Mouse (Mus musculus): ENCODE data around the gene Ccdc187. TPM values are rescaled to one million over a fixed set of nuclear protein-coding genes. Genes with fewer than 3 reads are reported as not detected.

Ccdc187 gene
- polyA plus RNA-seq, 1 experiment from 2014 or later: 0.21 TPM

GRCm38 (mm10) chr2:26317991-26318672 lies 23.8 kb upstream of the Ccdc187 start:
- Histone ChIP-seq H3K4me1 (ENCODE audit: control insufficient read depth, insufficient read depth, low read length) (peaks cover 54% of the 10 kb centered on the region), H3K27me3 (ENCODE audit: control insufficient read depth, insufficient read depth, low read depth, low read length) (no peaks in the 10 kb centered on the region), H3K9me3 (replicated peaks; ENCODE audit: control insufficient read depth, low read length, poor library complexity, severe bottlenecking) (no peaks in the 10 kb centered on the region), H3K4me3 (ENCODE audit: low read depth, low read length) (no peak overlapping the region), H3K4me2 (ENCODE audit: low read length) (peak overlapping the region; percentile 73), H3K9ac (ENCODE audit: low read depth, low read length) (peak overlapping the region; percentile 99), H3K27ac (ENCODE audit: low read length) (no peak overlapping the region), H3K36me3 (ENCODE audit: control insufficient read depth, insufficient read depth, low read length) (no peaks in the 10 kb centered on the region; the same call in 1 of the 2 replicates)
- no peak for ATAC-seq
- WGBS: 86% methylated on average over 3 of the region's 3 CpGs

DNA sequence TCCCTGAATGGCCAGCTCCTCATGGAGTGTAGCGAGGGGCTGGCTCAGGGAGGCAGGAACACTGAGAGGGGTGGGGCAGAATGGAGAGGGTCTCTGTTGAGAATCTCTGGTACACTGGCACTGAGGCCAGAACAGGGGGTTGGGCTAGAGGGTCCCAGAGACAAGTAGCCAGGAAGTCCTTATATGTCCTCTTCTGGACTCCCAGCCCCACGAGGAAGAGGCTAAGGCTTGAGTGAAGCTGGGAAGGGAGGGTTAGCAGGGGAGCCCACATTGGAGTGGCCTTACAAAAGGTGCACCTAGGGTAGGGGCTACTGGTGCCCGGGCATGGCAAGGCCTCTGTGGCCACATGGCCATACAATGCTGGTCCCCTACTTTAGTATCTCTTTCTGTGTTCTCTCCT lies 23.0 kb upstream of the Ccdc187 start:
- WGBS: 73% methylated on average over 3 of the region's 3 CpGs
- Histone ChIP-seq H3K27me3 (ENCODE audit: control insufficient read depth, insufficient read depth, low read depth, low read length) (no peaks in the 10 kb centered on the region), H3K9me3 (replicated peaks; ENCODE audit: control insufficient read depth, low read length, poor library complexity, severe bottlenecking) (no peaks in the 10 kb centered on the region), H3K27ac (ENCODE audit: low read length) (no peak overlapping the region), H3K4me1 (ENCODE audit: control insufficient read depth, insufficient read depth, low read length) (peaks cover 54% of the 10 kb centered on the region), H3K36me3 (ENCODE audit: control insufficient read depth, insufficient read depth, low read length) (no peaks in the 10 kb centered on the region; the same call in 1 of the 2 replicates), H3K4me3 (ENCODE audit: low read depth, low read length) (peak overlapping the region; percentile 78), H3K9ac (ENCODE audit: low read depth, low read length) (peak overlapping the region; percentile 99), H3K4me2 (ENCODE audit: low read length) (peak overlapping the region; percentile 73)
- no peak for ATAC-seq

- WGBS: 45% methylated on average over 9 of the region's 9 CpGs
- Histone ChIP-seq H3K9ac (ENCODE audit: low read depth, low read length) (peak overlapping the region; percentile 99), H3K27me3 (ENCODE audit: control insufficient read depth, insufficient read depth, low read depth, low read length) (no peaks in the 10 kb centered on the region), H3K27ac (ENCODE audit: low read length) (peak overlapping the region; percentile 98), H3K4me3 (ENCODE audit: low read depth, low read length) (peak overlapping the region; percentile 78), H3K36me3 (ENCODE audit: control insufficient read depth, insufficient read depth, low read length) (no peaks in the 10 kb centered on the region; the same call in 1 of the 2 replicates), H3K4me1 (ENCODE audit: control insufficient read depth, insufficient read depth, low read length) (peaks cover 52% of the 10 kb centered on the region), H3K4me2 (ENCODE audit: low read length) (peak overlapping the region; percentile 73), H3K9me3 (replicated peaks; ENCODE audit: control insufficient read depth, low read length, poor library complexity, severe bottlenecking) (no peaks in the 10 kb centered on the region)
- 0 out of 2 replicates have a peak, but pooled peaks have one; percentile 1 for ATAC-seq
Measured at GRCm38 (mm10) chr2:26316576-26317246, 22.4 kb upstream of the Ccdc187 start.

DNA sequence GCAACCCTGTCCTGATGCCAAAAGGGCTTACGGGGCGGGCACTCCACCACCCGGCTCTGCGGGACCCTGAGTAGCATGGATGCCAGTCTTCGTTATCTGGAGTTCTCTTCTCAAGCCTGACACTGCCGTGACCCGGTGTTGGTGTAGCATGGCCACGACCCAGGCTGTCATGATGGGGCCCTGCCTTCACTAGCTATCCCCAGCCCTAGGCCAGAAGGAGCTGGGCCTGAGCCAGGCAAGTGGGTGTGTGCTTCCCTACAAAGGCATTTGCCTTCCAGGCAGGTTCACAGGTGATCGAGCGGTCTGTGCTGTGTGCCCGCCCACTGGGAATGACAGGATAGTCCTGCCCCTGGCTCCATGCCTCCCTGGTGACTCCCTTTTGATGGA lies 21.6 kb upstream of the Ccdc187 start:
- H3K36me3 ChIP-seq (ENCODE audit: control insufficient read depth, insufficient read depth, low read length): no peaks in the 10 kb centered on the region; the same call in 1 of the 2 replicates
- peak overlapping the region; percentile 78 for H3K4me3 ChIP-seq (ENCODE audit: low read depth, low read length)
- no peaks in the 10 kb centered on the region for H3K27me3 ChIP-seq (ENCODE audit: control insufficient read depth, insufficient read depth, low read depth, low read length)
- H3K9ac ChIP-seq (ENCODE audit: low read depth, low read length): peak overlapping the region; percentile 99
- WGBS: 0% methylated on average over 11 of the region's 11 CpGs
- peaks cover 48% of the 10 kb centered on the region for H3K4me1 ChIP-seq (ENCODE audit: control insufficient read depth, insufficient read depth, low read length)
- peak overlapping the region; percentile 98 for H3K27ac ChIP-seq (ENCODE audit: low read length)
- peak overlapping the region; percentile 73 for H3K4me2 ChIP-seq (ENCODE audit: low read length)
- no peaks in the 10 kb centered on the region for H3K9me3 ChIP-seq (replicated peaks; ENCODE audit: control insufficient read depth, low read length, poor library complexity, severe bottlenecking)
- ATAC-seq: peak; percentile 63

DNA sequence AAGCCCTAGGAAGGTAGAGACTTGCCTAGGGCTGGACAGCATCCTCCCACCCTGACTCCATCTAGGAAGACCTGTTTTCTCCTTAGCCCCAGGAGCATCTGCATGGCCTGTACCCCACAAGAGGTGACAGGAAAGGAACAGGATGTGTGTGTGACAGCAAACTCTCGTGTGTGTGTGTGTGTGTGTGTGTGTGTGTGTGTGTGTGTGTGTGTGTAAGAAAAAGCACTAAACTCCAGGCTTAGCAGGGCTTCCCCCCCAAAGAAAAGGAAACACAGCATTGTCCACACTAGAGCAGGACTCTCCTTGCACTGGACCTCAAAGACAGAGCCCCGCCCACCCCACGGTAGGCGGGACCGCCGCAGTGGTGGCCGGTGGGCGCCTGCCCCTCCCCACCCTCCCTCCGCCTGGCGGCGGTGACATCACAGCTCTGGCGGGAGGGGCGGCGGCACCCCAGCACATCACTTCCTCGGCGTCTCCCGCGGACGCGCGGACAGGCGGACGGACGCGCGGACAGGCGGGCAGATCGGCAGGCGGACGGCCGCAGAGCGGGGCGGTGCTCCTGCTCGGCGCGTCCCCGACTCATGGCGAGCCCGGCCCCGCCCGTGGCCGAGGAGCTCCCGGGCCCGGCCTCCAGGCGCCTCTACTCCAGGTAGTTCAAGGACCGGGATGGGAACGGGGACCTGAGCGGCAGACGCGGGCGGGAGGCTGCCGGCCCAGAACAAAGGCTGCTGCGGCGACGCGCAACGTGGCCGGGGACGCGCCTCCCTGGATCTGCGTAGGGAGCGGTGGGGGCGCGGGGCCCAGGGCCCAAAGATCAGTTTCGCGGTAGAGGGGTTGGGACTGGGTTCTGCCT lies 20.9 kb upstream of the Ccdc187 start, which contains the start of gene Gpsm1:
Gene Gpsm1, plus strand, starts transcription at position 444 of the 853 bp plus-strand sequence.
- Histone ChIP-seq H3K4me2 (ENCODE audit: low read length) (peak within 1 kb of the TSS; percentile 73), H3K27ac (ENCODE audit: low read length) (peak within 1 kb of the TSS; percentile 98), H3K4me3 (ENCODE audit: low read depth, low read length) (peak within 1 kb of the TSS; percentile 78), H3K27me3 (ENCODE audit: control insufficient read depth, insufficient read depth, low read depth, low read length) (no peaks in the 10 kb centered on the region), H3K9me3 (replicated peaks; ENCODE audit: control insufficient read depth, low read length, poor library complexity, severe bottlenecking) (no peaks in the 10 kb centered on the region), H3K36me3 (ENCODE audit: control insufficient read depth, insufficient read depth, low read length) (no peaks in the 10 kb centered on the region; the same call in 1 of the 2 replicates), H3K4me1 (ENCODE audit: control insufficient read depth, insufficient read depth, low read length) (peaks cover 42% of the 10 kb centered on the region), H3K9ac (ENCODE audit: low read depth, low read length) (peak within 1 kb of the TSS; percentile 99)
- ATAC-seq: peak; percentile 83
- under 1% methylated on average over 53 of the region's 66 CpGs for WGBS

DNA sequence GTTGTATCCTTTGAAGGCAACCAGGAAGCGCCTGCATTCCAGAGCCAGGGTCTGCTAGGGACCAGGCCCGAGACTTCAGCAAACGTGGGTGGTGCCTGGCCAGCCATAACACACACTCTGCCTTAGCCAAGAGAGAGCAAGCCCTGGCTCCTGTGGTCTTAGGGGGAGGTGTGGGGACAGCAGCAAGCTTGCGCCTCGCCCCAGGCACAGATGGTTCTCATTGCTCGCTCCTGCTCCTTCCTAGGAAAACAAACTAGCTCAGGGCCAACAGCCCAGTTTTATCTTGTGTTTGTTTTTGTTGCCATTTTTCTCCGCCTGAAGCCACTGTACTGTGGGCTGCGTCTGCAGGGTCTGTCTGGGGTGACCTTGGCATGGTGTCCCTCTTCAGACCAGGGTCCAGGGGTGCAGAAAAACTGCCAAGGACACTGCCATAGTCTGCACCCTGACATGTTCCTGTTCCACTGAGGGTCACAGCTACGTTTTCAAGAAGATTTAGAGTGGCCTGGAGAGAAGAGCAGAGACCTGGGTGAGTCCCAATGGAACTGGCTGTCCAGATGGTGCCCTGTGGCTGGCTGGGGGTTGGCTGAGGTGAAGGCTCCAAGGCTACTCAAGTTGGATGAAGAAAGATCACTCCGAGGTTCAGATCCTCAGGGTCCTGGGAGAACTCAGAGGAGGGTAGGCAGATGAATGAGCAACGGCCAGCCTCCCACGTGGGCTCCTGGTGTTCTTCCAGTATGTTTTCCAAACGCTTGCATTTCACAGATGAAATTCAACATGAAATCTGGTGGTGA lies 20.1 kb upstream of the Ccdc187 start:
- ATAC-seq: peak; percentile 1; the same call in 1 of the 2 replicates
- Histone ChIP-seq H3K27me3 (ENCODE audit: control insufficient read depth, insufficient read depth, low read depth, low read length) (no peaks in the 10 kb centered on the region), H3K36me3 (ENCODE audit: control insufficient read depth, insufficient read depth, low read length) (no peaks in the 10 kb centered on the region; the same call in 1 of the 2 replicates)

GRCm38 (mm10) chr2:26313394-26313793 lies 19.0 kb upstream of the Ccdc187 start:
- Histone ChIP-seq H3K27me3 (ENCODE audit: control insufficient read depth, insufficient read depth, low read depth, low read length) (no peaks in the 10 kb centered on the region), H3K9ac (ENCODE audit: low read depth, low read length) (no peak overlapping the region), H3K4me1 (ENCODE audit: control insufficient read depth, insufficient read depth, low read length) (peaks cover 23% of the 10 kb centered on the region), H3K4me3 (ENCODE audit: low read depth, low read length) (no peak overlapping the region), H3K36me3 (ENCODE audit: control insufficient read depth, insufficient read depth, low read length) (no peaks in the 10 kb centered on the region; the same call in 1 of the 2 replicates), H3K27ac (ENCODE audit: low read length) (no peak overlapping the region), H3K4me2 (ENCODE audit: low read length) (no peak overlapping the region), H3K9me3 (replicated peaks; ENCODE audit: control insufficient read depth, low read length, poor library complexity, severe bottlenecking) (no peaks in the 10 kb centered on the region)
- ATAC-seq: no peak
- WGBS: 82% methylated on average over 1 of the region's 1 CpGs

More for the DNA sequence above, 20.1 kb upstream of the Ccdc187 start:
- Histone ChIP-seq H3K9ac (ENCODE audit: low read depth, low read length) (peak overlapping the region; percentile 99), H3K4me3 (ENCODE audit: low read depth, low read length) (peak overlapping the region; percentile 78), H3K27ac (ENCODE audit: low read length) (peak overlapping the region; percentile 98), H3K9me3 (replicated peaks; ENCODE audit: control insufficient read depth, low read length, poor library complexity, severe bottlenecking) (no peaks in the 10 kb centered on the region), H3K4me2 (ENCODE audit: low read length) (peak overlapping the region; percentile 73), H3K4me1 (ENCODE audit: control insufficient read depth, insufficient read depth, low read length) (peaks cover 34% of the 10 kb centered on the region)
- WGBS: 65% methylated on average over 13 of the region's 13 CpGs

DNA sequence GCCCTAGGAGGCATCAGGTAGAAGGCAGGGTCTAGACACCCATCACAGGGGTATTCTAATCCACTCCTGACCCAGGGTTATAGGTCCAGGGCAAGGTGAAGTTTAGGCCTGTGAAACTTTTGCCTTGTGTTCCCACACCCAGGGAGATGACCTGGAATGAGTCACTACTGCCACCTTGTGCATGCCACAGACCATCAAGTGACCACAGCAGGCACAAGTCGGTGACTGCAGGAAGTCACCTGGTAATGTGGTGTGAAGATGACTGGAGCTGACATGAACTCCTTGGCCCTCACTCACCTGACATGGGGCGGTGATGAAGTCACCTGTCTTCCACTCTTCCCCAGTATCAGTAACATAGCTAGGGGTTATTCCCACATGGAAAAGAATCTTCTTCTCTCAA lies 18.5 kb upstream of the Ccdc187 start:
- H3K4me3 ChIP-seq (ENCODE audit: low read depth, low read length): no peak overlapping the region
- no peak overlapping the region for H3K9ac ChIP-seq (ENCODE audit: low read depth, low read length)
- 67% methylated on average over 2 of the region's 2 CpGs for WGBS
- H3K27me3 ChIP-seq (ENCODE audit: control insufficient read depth, insufficient read depth, low read depth, low read length): no peaks in the 10 kb centered on the region
- no peak overlapping the region for H3K27ac ChIP-seq (ENCODE audit: low read length)
- peaks cover 17% of the 10 kb centered on the region for H3K4me1 ChIP-seq (ENCODE audit: control insufficient read depth, insufficient read depth, low read length)
- ATAC-seq: no peak
- no peak overlapping the region for H3K4me2 ChIP-seq (ENCODE audit: low read length)
- H3K9me3 ChIP-seq (replicated peaks; ENCODE audit: control insufficient read depth, low read length, poor library complexity, severe bottlenecking): no peaks in the 10 kb centered on the region
- no peaks in the 10 kb centered on the region; the same call in 1 of the 2 replicates for H3K36me3 ChIP-seq (ENCODE audit: control insufficient read depth, insufficient read depth, low read length)
